Mouse (Mus musculus) E14TG2a.4 (cell line): ENCODE data around the gene Snx5.

Source experiments
- CTCF ChIP-seq: conservative IDR thresholded peaks from 2 replicates; pipeline ENCODE4 v1.5.1; 2014; ENCODE audit warnings: low read length
- NANOG ChIP-seq: IDR thresholded peaks from 2 replicates; pipeline ENCODE4 v1.6.1; 2014; ENCODE audit warnings: borderline replicate concordance, low read length, mixed read lengths
- POU5F1 ChIP-seq: IDR thresholded peaks from 2 replicates; pipeline ENCODE4 v1.6.1; 2014; ENCODE audit warnings: low read length, borderline replicate concordance

GRCm38 (mm10) chr2:144301101-144301500 lies 30.4 kb upstream of the Snx5 start:
- no peak for TF ChIP-seq CTCF
- TF ChIP-seq POU5F1 = no peak
- TF ChIP-seq NANOG = no peak
